Mouse (Mus musculus) heart, postnatal 0 days (tissue): ENCODE measurements around the gene Tec.

Experiments
- CTCF ChIP-seq: IDR thresholded peaks from 2 replicates; pipeline ENCODE4 v1.5.1; 2016; ENCODE audit warnings: antibody characterized with exemption, control low read depth, low read depth
- EP300 ChIP-seq: IDR thresholded peaks from 2 replicates; pipeline ENCODE4 v1.6.1; 2016; ENCODE audit warnings: antibody characterized with exemption, low read depth

DNA sequence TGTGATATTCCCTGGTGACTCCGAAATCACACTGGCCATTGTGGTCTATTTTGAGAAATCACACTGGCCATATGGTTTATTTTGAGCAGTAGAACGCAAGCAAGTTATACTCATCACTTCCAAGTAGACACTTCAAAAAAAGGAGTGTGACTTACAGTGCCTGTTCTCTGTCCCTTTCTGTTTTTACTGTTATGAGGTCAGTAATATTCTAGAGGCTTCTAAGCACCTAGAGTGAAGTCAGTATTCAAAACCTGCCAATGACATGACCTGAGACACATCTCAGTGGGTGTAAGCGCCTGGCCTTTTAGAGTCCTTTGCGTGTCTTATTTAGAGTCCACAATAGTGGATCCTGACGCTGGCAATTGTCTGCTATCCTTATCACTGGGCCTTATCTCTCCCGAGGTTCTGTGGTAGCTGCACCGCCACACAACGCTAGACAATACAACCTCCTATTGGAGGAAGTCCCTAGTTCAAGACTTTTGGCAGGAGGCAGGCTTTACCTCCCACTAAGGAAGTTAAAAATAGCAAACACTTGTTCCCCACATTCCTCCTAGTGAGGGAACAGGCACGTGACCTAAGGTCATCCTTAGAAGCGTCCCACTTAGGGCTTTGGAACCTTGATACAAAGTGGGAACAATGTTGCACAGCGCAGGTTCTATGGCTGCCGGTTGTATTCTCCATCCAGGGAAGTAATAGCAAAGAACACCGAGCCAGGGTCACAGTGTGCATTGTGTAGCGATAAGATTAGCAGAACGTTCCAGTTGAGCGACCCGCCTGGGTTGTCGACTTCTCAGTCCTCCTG lies 28.4 kb upstream of the Tec start:
- TF ChIP-seq CTCF (no peak), EP300 (peak; percentile 84)
